Mouse (Mus musculus) c-Kit-positive CD71-positive TER-119-negative erythroid progenitor cells, embryonic 14.5 days (primary cell): ENCODE measurements around the gene Ptprj.
"Not testable (repeated sequence)": the region's sequence is repeated elsewhere in the genome, so short reads cannot be mapped to it uniquely, and the experiment has no call there.

Source experiments
- DNase-seq: peaks from one replicate; pipeline ENCODE4 v3.0.0-alpha.2; 2013; ENCODE audit warnings: low read depth

Ptprj gene

DNA sequence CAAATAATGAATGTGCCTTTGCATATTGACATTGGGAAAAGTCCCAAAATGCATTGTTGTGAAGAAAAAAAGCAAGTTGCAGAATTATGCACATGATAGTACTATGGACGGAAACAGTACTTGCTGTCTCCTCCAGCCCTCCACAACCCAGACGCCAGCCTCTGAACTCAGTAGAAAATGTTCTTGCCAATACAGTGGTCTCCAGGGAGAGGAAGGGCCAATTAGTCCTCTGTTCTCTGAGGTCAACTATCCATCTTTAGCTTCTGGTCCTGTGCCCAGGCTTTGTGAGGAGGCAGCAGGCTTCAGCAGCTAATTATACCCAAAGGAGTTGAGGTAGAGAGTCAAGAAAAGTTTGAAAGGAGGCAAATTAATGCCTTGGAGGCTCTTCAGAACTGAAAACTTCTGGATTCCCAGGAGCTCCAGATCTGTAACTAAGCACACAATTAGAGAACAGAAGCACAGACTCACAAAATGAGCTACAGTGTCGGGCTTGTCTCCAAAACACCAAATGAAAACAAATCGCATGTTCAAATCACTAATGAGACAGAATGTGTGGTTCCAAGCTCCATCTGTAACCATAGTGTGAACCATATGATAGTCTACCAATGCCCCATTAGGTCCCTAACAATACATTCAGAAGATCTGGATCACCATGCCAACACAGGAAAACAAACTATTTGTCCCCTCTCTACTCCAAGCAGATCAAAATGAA, 166.2 kb downstream of the Ptprj start:
- DNase-seq: not testable (repeated sequence)

GRCm38 (mm10) chr2:90398633-90399107, 181.8 kb downstream of the Ptprj start, which contains the start of gene Olfr1274-ps:
TSS of gene Olfr1274-ps (plus strand) at chr2:90398683.
- DNase-seq: not testable (repeated sequence)
